Mouse (Mus musculus): ENCODE results near the gene 1700016C15Rik. TPM values are rescaled to one million over a fixed set of nuclear protein-coding genes. Genes with fewer than 3 reads are reported as not detected.

Gene 1700016C15Rik
- total RNA-seq, 2 experiments from 2014 or later, result not detected

DNA sequence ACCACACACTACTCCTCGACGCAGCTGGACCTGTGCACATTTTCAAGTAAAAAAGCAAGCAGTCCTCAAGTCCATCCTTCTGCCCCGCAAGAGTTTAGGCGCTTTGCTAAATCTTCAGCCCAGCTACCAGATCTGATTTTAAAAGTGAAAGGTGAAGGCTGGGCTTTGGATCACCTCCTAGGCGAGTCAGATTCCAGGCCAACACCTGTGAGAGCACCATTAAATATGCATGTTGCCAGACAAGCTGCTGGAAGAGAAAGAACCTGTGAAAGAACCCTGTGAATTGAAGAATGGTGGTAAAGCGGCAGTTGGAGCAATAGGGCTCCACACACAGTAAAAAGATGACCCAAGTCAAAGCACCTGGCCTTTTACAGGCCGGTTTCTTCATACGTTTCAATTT is 65.3 kb downstream of the 1700016C15Rik start:
- ATAC-seq (replicated peaks; ENCODE audit: low FRiP score, poor library complexity, severe bottlenecking), result no peak

DNA sequence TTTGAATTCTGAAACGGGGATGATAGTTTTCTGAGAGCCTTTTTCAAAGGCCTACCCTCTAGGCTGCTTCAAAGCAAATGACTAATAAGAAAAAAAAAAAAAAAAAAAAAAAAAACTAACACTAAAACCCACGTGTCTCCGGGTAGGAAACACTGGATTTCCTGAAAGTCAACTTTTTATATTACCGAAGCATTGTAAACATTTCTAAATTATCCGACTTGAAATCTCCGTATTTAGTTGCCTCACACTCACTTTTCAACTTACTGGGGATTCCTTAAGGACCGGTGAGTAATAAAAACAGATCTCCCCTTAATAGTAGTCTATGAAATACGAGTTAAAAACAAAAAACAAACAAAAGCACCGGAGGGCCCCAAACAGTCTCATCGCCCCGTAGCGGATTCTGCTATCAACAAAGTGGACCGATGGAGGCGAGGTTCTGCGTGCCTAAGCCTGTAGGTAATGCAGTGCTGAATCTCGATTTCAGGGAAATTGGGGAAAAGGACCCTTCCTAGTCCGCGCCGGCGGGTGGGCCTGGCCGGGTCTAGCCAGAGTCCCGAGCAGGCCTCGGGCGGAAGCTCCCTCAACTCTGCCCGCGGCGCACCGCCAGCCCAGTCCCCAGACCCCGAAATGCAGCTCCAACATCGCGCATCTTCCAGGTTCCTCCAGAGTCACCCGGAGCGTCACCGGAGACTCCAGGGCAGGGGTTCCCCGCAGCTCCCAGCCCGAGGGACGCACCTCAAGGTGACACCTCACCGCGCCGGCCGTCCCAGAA is 66.0 kb downstream of the 1700016C15Rik start:
- peak; percentile 23 for ATAC-seq (replicated peaks; ENCODE audit: low FRiP score, poor library complexity, severe bottlenecking)

DNA sequence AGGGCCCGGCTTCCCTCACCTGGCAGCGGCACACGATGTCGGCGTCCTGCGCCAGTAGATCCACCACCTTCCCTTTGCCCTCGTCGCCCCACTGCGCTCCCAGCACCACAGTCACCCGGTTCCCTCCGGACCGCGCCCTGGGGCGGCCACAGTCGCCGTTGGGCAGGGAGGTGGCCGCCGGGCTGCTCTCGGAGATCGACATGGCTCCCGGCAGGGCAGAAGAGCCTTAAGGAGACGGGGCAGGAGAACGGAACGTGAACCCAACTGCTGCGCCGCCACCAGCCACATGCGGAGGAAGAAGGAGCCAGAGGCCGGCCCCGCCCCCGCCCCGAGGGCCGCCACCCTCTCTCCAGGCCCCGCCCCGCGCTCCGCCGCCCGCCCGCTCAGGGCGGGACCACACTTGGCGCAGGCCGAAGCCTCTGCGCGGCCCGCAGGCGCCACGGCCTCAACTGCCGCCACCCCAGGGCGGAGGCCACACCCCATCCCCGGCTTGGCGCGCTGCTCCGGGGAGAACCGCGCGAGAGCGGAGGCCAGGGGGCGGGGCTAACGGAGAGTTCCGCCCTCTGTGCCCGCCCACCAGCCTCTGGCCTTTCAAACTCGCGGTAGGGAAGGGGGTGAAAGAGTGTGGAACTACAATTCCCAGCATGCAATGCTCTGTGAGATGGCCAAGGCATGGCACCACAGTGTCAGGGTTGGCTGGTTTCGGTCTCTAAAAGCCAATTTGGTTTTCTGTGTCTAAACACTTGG is 66.8 kb downstream of the 1700016C15Rik start, which contains the start of gene Adss:
TSS of gene Adss (minus strand) at position 319 of the 747 bp plus-strand sequence.
- ATAC-seq (replicated peaks; ENCODE audit: low FRiP score, poor library complexity, severe bottlenecking), result peak; percentile 93

DNA sequence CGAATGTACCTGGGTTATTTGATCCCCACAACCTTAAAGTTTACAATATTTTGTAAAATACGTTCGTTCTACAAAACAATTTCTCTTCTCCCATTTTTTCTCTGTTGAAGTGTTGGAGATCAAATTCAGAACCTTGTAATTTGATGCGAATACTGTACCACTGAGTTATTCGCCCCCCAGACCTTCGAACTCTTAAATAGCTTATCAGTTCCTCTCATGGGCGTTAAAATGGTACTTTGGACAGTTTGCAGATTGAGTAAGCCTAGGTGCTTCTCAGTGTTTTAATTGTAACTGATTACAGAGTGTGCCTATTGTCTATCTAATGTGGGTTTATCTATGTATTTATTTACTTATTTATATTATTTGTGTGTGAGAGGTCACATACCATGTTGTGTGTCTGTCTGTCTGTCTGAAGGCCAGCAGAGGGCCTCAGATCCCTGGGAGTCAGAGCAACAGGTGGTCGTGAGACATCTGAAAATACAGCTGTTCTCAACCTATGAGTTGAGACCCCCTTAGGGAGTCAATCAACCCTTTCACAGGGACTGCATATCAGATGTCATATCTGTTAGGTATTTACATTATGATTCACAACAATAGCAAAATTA is 67.6 kb downstream of the 1700016C15Rik start:
- no peak for ATAC-seq (replicated peaks; ENCODE audit: low FRiP score, poor library complexity, severe bottlenecking)

Other genes with a start within 250 kb of the 1700016C15Rik start
- 22.7 and 40.3 TPM in 2 replicates for gene Adss, start 66.7 kb downstream of the 1700016C15Rik start, total RNA-seq (2015; ENCODE audit: low replicate concordance)
- 43.6 and 45.2 TPM in 2 replicates for gene Adss, start 66.7 kb downstream of the 1700016C15Rik start, total RNA-seq (2017; ENCODE audit: low replicate concordance)

Measured in erythroblast, adult 5-6 weeks (primary cell).